Mouse (Mus musculus) embryo, embryonic 10.5 days (tissue): Measurements from ENCODE around the gene Rhot2.
"Not testable (repeated sequence)": the region's sequence is repeated elsewhere in the genome, so short reads cannot be mapped to it uniquely, and the experiment has no call there.

Experiments used
- DNase-seq: peaks from one replicate; pipeline ENCODE4 v3.0.0-alpha.2; 2015; ENCODE audit warnings: low spot score

The Rhot2 gene

DNA sequence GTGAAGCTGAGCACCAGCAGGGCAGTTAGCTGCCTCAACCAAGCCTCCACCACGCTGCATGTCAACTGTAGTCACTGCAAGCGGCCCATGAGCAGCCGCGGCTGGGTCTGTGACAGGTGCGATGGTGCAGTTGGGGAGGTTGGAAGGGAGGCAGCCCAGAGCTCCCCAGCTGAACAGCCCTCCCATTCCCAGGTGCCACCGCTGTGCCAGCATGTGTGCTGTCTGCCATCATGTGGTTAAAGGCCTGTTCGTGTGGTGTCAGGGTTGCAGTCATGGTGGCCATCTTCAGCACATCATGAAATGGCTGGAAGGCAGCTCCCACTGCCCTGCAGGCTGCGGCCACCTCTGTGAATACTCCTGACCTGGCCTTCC is 16.4 kb downstream of the Rhot2 start:
- DNase-seq, result no peak

DNA sequence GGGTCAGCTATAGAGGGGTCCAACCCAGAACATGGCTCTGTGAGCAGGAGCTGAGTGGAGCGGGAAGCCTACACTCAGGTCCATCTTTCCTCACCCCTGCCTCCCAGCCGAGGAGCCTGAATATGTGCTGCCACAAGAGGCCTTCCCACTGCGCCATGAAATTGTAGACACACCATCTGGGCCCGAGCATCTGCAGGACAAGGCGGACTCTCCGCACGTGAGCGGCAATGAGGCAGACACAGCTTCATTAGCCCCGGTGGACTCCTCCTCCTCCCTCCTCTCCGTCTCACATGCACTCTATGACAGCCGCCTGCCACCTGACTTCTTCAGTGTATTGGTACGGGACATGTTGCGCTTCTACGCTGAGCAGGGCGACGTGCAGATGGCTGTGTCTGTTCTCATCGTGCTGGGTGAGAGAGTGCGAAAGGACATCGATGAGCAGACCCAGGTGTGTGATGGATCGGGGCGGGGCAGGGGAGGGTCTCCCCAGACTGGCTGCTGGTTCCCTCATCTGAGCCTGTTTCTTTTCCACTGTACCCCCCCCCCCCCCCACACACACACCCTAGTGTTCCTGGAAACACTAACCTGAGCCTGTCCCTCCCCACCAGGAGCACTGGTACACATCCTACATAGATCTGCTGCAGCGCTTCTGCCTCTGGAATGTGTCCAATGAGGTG is 17.0 kb downstream of the Rhot2 start:
- no peak for DNase-seq

DNA sequence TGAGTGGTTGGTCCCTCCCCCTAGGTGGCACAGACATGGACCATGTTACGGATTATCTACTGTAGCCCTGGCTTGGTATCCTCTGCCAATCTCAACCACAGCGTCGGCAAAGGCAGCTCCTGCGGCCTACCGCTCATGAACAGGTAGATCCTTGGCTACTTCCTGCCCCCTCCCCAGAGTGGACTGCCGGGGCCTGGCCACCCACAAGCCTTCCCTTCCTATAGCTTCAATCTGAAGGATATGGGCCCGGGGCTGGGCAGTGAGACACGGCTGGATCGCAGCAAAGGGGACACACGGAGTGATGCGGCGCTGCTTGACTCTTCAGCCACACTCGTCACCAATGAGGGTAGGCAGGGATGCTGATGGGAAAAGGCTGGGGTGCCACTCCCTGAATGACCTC is 17.6 kb downstream of the Rhot2 start:
- no peak for DNase-seq

DNA sequence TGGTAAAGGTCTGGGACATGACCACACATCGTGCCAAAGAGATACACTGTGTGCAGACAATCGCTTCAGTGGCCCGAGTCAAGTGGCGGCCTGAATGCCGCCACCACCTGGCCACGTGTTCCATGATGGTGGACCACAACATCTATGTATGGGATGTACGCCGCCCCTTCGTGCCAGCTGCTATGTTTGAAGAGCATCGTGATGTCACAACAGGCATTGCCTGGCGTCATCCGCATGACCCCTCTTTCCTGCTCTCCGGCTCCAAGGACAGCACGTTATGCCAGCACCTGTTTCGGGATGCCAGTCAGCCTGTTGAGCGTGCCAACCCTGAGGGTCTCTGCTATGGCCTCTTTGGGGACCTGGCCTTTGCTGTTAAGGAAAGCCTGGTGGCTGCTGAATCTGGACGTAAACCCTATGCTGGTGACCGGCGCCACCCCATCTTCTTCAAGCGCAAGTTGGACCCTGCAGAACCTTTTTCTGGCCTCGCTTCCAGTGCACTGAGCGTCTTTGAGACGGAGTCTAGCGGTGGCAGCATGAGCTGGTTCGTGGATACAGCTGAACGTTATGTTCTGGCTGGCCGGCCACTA is 18.6 kb downstream of the Rhot2 start:
- DNase-seq, result no peak

DNA sequence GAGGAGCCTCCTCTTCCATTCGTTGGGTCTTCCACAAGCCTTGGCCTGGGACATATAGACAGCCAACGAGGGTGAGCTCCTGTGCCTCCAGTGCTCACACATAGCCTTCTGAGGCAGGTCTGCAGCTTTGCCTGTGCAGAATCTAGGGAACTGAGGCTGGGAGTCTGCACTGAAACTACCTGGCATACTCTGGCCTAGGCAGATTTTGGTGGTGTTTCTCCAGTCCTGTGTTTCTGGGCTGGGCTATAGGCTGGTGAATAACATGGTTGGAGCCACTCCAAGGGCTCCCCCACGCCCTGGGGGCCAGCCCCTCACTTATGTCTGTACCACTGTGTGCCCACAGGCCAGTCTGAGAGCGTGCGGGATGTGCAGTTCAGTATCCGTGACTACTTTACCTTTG is 19.3 kb downstream of the Rhot2 start:
- no peak for DNase-seq

DNA sequence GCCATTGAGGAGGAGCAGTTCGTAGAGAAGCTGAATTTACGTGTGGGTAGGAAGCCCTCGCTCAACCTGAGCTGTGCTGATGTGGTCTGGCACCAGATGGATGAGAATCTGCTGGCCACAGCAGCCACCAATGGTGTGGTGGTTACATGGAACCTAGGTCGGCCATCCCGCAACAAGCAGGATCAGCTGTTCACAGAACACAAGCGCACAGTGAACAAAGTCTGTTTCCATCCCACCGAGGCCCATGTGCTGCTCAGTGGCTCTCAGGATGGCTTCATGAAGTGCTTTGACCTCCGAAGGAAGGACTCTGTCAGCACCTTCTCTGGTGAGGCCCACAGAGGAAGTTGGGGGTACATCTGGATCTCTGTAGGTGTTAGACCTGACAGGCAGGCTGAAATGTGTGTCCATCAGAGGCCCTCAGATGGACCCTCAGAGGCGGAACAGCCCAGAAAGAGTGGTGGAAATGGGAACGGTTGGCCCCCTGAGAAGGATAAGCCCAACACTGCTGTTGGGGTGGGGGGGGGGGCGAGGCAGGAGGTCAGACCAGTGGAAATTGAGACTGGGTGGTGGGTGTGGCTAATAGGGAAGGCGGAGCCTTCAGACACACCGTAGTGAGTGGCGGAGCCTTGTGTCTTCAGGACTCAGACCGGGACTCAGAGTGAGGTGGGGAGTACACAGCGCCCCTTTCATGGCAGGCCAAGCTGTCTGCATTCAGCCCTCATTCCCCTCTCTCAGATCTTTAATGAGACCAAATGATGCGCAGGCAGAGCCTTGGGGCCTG is 20.1 kb downstream of the Rhot2 start:
- DNase-seq, result no peak

DNA sequence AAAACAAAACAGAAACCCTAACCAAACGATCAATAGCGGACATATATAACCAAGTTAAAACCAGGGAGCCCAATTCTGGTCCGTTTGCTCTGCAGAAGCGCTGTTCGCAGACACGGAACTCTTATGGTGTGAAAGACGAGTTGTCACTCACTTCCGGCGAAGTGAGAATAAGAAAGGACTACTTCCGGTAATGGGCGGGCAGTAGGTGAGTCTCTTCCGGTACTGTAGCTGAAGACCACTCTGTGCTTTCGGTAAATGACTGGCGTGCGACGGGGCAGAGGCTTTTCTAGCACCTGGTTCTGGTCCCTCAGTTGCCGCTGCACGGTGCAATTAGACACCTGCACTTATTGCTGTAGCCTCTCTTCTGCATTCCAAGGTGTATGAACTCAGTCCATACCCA is 21.2 kb downstream of the Rhot2 start, which contains the start of gene Wdr24:
Wdr24 (plus strand) TSS at position 176 of the 400 bp plus-strand sequence.
- peak; percentile 95 for DNase-seq

DNA sequence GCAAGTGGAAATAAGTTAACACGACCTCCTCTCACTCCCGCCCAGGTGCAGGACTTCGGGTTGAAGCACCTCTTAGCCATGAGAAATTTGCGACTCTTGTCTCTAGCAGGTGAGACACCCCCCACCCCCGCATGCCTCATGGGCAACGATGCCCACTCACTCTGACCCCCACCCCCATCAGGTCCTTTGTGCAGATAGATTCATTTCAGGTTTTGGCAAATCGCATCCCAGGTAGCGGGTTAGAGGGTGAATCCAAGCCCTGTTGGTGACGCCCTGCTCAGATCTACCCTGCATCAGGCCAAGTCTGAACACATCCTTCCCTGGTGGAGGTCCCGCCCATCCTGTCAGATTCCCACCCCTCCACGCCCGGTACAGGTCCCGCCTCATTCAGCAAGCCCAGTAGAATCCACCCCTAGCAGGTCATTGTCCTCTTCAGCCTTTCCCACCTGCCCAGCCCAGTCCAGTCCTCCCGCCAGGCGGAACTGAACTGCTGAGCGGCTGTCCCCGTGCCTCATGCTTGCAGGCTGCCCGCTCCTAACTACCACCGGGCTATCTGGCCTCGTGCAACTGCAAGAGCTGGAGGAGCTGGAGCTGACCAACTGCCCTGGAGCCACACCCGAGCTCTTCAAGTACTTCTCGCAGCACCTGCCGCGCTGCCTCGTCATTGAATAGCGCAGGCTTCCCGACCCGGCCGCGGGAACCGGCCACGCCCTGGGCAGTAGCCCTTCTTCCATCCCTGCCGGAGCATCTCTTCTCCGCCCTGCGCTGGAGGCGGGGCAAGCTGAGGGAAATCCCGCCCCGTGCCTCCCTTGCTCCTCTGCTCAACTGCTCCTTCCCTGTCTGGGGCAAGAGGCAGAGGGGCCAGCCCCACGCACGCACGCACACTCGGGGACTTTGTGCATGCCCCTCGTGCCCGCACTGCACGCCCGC is 25.5 kb downstream of the Rhot2 start:
- no peak for DNase-seq

DNA sequence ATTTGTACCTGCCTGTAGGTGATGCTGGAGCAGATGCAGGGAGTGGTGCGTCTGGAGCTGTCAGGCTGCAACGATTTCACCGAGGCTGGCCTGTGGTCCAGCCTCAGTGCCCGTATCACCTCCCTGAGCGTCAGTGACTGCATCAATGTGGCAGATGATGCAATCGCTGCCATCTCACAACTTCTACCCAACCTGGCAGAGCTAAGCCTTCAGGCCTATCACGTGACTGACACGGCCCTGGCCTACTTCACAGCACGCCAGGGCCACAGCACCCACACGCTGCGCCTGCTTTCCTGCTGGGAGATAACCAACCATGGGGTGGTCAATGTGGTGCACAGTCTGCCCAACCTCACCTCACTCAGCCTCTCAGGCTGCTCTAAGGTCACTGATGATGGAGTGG is 27.0 kb downstream of the Rhot2 start:
- no peak for DNase-seq

DNA sequence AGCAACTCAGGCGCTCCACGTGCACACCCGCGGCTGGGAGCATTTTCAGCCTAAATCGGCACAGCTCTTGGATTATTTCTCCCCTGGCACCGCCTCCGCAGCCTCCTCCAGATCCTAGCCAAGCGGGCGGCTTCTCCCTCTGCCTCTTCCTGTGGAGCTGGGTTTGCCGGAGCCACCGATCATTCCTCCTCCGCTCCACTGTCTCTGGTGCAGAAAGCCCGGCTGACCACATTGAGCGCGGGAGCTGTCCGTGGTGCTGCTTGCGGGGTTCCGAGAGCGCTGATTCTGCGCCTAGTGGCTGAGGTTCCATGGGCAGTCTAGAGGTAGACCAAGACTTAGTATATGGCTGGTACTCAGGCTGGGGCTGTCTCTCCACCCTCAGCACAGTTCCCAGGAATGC is 31.2 kb downstream of the Rhot2 start:
- DNase-seq, result peak; percentile 90

DNA sequence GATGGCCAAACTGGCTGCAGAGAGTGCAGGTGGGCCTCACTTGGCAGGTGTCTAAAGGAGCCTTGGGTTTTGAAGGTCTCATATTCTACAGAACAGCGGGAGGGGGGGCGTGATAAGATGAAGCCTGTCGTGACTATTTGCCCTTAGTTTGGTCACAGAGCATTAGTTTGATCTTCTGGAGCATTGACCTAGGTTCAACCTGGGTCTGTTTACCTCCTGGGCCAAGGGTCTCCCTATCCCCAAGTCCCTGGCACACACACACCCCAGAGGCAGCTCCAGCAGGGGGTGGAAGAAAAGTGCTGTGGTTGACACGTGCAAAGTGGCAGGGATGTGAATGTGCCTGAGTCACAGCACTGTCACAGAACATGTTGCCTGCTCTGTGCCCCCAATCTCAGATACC is 33.8 kb downstream of the Rhot2 start:
- DNase-seq, result no peak

DNA sequence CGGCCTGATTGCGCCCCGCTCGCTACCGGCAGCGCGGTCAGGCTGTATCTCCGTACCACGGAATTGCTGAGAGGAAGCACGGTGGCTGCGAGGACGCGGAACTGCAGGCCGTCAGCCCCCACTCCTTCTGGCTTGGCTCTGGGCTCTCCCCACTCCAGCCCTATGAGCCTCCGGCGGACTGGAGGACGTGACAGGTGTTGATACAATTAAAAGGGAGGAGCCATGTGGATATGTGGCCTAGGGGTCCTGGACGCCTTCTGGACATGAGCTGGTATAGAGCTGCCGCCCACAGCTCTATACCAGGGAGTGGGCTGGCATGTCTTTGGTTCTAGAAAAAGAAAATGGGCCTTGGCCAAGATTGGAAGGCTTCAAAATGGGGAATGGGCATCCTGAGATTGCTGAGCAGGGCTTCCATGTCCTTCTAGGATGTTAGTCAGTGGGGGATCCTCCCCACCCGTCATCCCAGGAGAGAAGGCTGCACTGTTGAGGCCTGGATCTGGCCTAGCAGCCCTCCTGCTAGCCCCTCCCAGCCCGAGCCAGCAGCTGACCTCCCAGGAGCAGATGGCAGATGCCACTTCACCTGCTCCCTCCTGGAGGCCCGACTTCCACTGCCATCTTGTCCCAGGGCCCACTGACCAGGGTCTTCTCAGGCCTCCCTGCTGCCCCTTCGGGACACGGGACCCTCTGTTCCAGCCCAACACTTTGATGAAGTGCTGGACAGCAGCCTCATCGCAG is 34.9 kb downstream of the Rhot2 start:
- peak; percentile 46 for DNase-seq

DNA sequence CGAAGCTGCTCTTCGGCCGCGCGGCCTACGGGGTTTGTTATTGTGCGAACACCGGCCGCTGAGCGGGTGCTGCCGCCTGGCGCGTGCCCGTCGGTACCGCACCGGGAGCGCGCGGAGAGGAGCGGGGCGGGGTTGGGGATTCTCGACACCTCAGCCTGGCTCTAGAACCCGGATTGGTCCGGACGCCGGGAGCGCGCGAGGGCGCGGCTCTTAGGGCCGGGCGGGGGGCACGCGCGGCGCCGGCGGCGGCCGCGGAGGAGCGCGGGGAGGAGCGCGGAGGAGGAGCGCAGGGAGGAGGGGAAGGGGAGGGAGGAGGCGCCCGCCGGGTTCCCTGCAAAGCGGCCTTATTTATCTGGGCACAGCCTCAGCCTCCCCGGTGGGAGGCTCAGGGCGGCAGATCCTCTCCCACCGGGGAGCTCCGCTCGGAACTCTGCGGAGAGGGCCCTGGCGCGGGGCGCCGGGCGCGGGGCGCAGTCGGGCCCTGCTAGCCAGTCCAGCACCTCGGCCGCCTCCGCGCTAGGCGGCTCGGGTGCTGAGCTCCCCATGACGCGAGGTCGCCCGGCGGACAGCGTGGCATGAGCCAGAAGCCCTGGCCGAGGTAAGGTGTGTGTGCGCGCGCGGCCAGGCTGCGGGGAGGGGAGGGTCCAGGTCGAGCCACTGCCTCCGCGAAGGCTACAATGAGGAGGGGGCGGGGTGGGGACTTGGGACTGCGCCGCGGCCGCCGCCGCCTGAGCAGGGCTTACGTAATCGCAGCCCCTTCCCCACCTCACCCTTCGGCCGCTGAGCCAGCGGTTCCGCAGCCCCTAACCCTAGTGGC is 35.7 kb downstream of the Rhot2 start, which contains the start of gene Fbxl16:
Fbxl16 (plus strand) TSS at position 297 of the 817 bp plus-strand sequence.
- DNase-seq, result peak; percentile 90

DNA sequence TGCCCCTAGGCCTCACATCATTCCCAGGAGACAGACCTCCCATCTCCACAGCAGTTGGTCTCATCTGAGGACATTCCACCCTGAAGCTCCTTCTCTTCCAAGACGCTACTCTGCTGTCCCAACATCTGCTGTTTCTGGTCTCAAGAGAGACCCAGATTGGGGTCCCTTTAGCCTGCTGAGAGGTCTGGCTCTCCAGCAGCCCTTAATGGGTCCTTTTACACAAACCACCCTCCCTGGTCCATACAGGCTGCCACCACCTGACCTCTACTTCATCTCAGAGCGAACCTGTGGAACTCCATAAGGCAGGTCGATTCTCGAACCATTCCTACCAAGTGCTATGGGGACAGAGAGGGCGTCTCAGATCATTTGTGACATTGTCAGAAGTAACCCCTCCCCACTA is 36.6 kb downstream of the Rhot2 start:
- DNase-seq, result no peak

DNA sequence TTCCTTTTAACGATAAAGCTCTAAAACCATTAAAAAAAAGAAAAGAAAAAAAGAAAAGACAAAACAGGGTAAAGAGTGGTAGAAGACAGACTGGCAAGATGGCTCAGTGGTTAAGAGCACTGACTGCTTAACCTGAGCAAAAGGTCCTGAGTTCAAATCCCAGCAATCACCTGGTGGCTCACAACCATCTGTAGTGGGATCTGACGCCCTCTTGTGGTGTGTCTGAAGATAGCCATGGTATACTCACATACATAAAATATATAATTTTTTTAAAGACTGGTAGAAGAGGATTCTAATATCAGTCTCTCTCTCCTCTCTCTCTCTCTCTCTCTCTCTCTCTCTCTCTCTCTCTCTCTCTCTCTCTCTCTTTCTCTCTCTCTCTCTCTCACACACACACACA is 37.2 kb downstream of the Rhot2 start:
- DNase-seq, result not testable (repeated sequence)

DNA sequence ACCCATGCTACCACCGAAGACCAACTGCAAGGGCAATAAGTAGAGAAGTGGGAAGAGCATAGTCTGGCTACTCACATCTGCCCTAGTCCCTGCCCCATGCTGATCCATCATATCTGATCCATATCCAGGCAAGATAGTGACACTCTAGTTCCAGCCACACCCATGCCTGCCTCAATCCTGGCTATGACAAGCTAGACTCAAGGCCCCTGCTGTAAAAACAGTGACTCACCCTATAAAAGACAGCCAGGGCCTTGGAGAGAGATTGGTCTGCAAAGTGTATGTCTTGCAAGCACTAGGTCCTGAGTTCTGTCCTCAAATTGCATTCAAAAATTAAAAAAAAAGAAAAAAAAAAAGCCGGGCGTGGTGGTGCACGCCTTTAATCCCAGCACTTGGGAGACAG is 38.1 kb downstream of the Rhot2 start:
- DNase-seq, result no peak

DNA sequence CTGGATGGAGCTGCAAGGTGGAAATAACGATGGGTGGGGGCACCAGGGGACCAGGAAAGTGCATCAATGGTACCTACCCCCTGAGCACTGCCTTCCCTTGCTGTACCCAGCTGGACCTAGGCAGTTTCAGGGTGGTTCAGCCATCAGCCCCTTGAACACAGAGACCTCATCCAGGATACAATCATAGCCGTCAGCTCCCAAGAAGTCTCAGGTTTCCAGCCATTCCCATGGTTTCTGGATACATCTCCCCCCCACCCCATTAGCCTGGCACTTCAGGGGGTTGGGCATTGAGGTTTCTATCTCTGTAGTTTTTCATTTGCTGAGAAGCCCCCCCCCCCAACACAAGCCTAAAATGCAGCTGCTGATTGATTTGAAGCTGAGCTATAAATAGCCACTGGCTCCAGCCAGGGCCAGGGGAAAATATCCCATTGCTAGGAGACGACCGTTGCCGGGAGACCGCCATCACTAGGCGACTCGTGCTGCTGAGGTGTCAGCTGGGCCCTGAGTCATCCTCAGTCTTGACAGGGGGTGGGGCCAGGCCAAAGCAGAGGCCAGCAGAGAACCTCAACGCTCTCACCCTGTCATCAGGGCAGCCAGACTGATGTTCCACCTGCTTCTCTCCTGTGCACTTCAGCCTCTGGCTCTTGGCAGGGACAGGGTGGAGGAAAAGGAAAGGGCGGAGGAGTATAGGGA is 41.7 kb downstream of the Rhot2 start:
- peak; percentile 89 for DNase-seq

DNA sequence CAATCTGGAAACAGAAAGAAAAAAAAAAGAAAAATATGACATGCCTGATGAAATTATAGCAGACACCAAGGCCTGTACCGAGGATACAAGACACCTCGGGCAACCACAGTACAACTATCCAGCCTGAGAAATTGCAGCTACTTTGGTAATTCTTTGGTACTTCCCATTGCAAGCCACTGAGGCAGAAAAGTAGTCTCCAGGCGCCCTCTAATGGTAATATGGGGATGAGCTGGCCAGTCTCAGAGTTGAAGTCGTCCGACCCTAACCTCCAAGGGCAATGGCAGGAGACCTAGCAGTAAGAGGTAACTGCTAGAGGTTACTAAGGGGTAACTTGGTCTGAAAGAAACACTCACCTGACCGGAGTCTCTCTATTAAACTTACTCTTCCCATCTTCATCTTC is 43.6 kb downstream of the Rhot2 start:
- DNase-seq, result peak; percentile 93

DNA sequence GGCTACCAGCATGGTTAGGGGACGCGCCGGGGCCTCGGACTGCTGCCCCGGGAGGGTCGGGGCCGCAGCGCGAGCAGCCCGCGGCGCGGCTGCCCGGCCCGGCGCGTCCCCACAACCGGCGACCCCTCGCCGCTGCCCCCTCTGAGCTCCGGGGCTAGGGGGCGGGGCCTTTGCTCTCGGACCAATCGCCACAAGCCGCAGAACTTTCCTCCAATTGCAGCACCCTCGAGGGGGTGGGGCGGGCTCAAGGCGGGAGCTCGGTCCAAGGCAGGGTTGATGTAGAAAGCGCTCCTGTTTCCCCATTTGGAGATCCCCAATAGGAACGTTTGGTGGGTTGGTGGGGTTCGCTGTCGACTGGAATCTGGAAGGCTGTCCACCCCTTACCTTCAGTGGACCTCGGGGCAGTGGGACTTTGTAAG is 47.7 kb downstream of the Rhot2 start, which contains the start of gene Metrn:
Metrn (minus strand) TSS at position 186 of the 419 bp plus-strand sequence.
- peak; percentile 97 for DNase-seq
